Mouse (Mus musculus) gonadal fat pad, adult 2 months (tissue): Measurements from ENCODE around the gene Sppl3. TPM values are rescaled to one million over a fixed set of nuclear protein-coding genes. Genes with fewer than 3 reads are reported as not detected.

ENCODE experiments used
- polyA plus RNA-seq: library from polyadenylated mRNA; depleted of rRNA; stranded (reverse); fragments of >200 nt; gene quantifications from 2 replicates; pipeline ENCODE4 v1.2.3, GENCODE M21; 2012; rRNA removed

Gene Sppl3
- polyA plus RNA-seq, 1 experiment = 55.5 TPM

Other genes starting within 250 kb of the Sppl3 start
- gene Ankrd13a, start 236.5 kb upstream of the Sppl3 start, polyA plus RNA-seq = 50.3 and 56.1 TPM in 2 replicates
- 34.7 and 38.7 TPM in 2 replicates for gene Git2, start 235.6 kb upstream of the Sppl3 start, polyA plus RNA-seq
- 172 and 286 TPM in 2 replicates for gene 1500011B03Rik, start 187.7 kb upstream of the Sppl3 start, polyA plus RNA-seq
- gene 4930519G04Rik, start 157.5 kb upstream of the Sppl3 start, polyA plus RNA-seq = not detected in 2 replicates
- gene Gm9936, start 152.5 kb upstream of the Sppl3 start, polyA plus RNA-seq = not detected in 2 replicates
- gene Oasl2, start 114.2 kb upstream of the Sppl3 start, polyA plus RNA-seq = 9.2 and 10.1 TPM in 2 replicates
- 1.9 and 2.0 TPM in 2 replicates for gene Oasl1, start 87.9 kb upstream of the Sppl3 start, polyA plus RNA-seq
- gene 2210016L21Rik, start 69.0 kb upstream of the Sppl3 start, polyA plus RNA-seq = 21.0 and 27.0 TPM in 2 replicates
- 0.18 and 0.55 TPM in 2 replicates for gene Hnf1a, start 40.0 kb upstream of the Sppl3 start, polyA plus RNA-seq
- 0.30 TPM in 1 of 2 replicates, not detected in the other for gene Gm10401, start 87.2 kb downstream of the Sppl3 start, polyA plus RNA-seq
- gene Acads, start 108.2 kb downstream of the Sppl3 start, polyA plus RNA-seq = 107 and 151 TPM in 2 replicates
- 78.3 and 91.3 TPM in 2 replicates for gene Unc119b, start 123.8 kb downstream of the Sppl3 start, polyA plus RNA-seq
- gene Mlec, start 147.0 kb downstream of the Sppl3 start, polyA plus RNA-seq = 138 and 166 TPM in 2 replicates
- 2.4 and 3.3 TPM in 2 replicates for gene Cabp1, start 183.2 kb downstream of the Sppl3 start, polyA plus RNA-seq
- gene Pop5, start 224.7 kb downstream of the Sppl3 start, polyA plus RNA-seq = 108 and 125 TPM in 2 replicates